Mouse (Mus musculus): ENCODE data around the gene Zbtb40.

Gene Zbtb40

DNA sequence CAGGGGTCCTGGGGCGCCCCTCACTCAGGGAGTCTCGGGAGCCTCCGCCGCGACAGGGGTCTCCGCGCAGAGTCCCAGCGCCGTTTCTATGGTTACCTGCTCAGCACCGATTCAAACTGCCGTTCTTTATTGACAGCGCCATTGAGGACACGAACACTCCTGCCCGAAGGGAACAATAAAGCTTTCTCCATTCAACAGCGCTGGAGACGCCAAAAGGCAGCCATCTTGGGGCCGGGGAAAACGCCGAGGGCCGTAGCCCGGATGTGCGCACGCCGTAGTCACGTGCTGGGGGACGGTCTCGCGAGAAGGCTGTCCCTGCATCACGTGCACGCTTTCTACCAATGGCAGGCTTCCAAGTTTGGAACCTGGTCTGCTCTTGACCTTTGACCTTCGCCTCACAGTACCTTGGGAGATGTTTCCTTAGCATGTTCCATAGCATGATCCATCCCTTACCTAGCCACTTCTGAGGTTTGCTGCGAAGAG, at the start of gene Zbtb40:
Zbtb40 (minus strand) TSS at position 252 of the 483 bp plus-strand sequence.
- no peaks in the 10 kb centered on the region for H3K36me3 ChIP-seq (ENCODE audit: control insufficient read depth, insufficient read depth, low read length, poor library complexity, severe bottlenecking)

GRCm38 (mm10) chr4:137097984-137098327, 49.4 kb upstream of the Zbtb40 start:
- DNase-seq (ENCODE audit: low read depth, low spot score): no peak
- H3K27me3 ChIP-seq (ENCODE audit: control insufficient read depth, insufficient read depth, low read length, poor library complexity, severe bottlenecking): no peaks in the 10 kb centered on the region
- H3K36me3 ChIP-seq (ENCODE audit: control insufficient read depth, insufficient read depth, low read length, poor library complexity, severe bottlenecking): no peaks in the 10 kb centered on the region

More for the DNA sequence above, at the start of gene Zbtb40:
- DNase-seq (ENCODE audit: low read depth, low spot score): peak; percentile 96
- H3K27me3 ChIP-seq (ENCODE audit: control insufficient read depth, insufficient read depth, low read length, poor library complexity, severe bottlenecking): no peaks in the 10 kb centered on the region

DNA sequence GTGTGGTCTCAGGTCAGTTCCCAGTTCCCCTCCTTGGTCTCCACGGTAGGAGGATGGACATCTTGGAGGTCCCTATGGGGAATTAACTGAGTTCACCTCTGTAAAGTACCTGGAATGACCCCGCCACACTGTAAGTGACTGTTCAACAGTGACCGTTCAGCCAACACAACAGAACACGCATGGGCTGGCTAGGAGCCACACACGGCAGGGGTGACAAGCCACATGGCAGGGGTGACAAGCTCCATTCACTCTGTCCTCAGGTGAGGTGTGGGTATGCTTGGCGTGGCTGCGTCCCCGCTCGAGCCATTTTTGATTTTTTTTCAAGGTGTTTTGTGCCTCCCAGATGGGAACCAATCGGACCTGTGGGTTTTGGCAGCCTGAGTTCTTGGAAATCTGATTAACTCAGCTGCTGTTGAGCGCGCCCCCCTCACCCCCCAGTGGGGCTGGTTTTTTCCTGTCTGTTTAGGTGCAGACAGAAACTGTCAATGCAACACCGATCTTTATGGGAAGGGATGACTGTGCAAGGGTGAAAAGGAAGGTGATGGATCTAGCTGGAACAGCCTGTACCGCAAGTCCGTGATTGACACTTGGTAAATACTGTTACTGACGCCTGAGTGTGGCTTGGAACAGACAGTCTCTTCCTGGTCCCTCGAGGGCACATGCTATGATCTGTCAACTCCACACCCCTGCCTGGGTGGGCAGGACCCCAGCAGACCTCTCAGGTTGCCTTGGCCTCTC, 48.8 kb upstream of the Zbtb40 start:
- H3K36me3 ChIP-seq (ENCODE audit: control insufficient read depth, insufficient read depth, low read length, poor library complexity, severe bottlenecking): no peaks in the 10 kb centered on the region
- no peak for DNase-seq (ENCODE audit: low read depth, low spot score)
- no peaks in the 10 kb centered on the region for H3K27me3 ChIP-seq (ENCODE audit: control insufficient read depth, insufficient read depth, low read length, poor library complexity, severe bottlenecking)

GRCm38 (mm10) chr4:137096353-137096752, 47.8 kb upstream of the Zbtb40 start:
- Histone ChIP-seq H3K27me3 (ENCODE audit: control insufficient read depth, insufficient read depth, low read length, poor library complexity, severe bottlenecking) (no peaks in the 10 kb centered on the region), H3K36me3 (ENCODE audit: control insufficient read depth, insufficient read depth, low read length, poor library complexity, severe bottlenecking) (no peaks in the 10 kb centered on the region)
- DNase-seq (ENCODE audit: low read depth, low spot score): no peak

DNA sequence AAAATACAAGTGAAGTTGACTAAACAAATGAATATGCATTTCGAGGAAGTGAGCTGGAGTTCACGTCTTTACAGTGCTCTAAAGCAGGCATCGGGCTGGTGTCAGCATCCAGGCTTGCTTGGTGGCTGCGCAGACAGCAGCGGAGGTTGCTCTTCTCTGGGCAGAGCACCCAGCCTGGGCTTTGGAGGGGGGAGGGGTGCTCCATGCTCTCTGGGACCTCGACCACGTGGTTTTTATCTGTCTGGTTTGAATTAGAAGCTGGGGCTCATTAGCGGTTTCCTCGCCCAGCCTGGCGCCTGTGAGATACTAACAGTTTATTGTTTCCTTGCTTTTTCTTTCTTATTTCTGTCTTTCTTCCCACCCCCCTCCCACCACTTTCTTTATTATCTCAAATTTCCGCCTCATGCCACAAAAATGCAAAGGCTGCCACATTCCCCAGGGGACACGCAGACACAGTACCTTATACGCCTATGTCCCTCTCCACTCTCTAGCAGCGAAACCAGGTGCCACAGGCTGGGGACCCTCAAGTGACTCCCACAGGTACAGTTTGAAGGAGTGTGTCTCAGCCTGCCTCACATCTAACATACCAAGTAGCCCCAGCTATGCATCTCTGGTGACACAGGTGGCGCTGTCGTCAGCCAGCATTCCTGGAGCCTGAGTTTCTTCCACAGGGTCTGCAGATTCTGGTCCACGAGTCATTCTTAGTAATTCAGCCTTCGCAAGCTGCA, 36.6 kb upstream of the Zbtb40 start:
- Histone ChIP-seq H3K27me3 (ENCODE audit: control insufficient read depth, insufficient read depth, low read length, poor library complexity, severe bottlenecking) (no peaks in the 10 kb centered on the region), H3K36me3 (ENCODE audit: control insufficient read depth, insufficient read depth, low read length, poor library complexity, severe bottlenecking) (no peaks in the 10 kb centered on the region)
- no peak for DNase-seq (ENCODE audit: low read depth, low spot score)

GRCm38 (mm10) chr4:137082866-137083265, 34.3 kb upstream of the Zbtb40 start:
- no peaks in the 10 kb centered on the region for H3K27me3 ChIP-seq (ENCODE audit: control insufficient read depth, insufficient read depth, low read length, poor library complexity, severe bottlenecking)
- no peak for DNase-seq (ENCODE audit: low read depth, low spot score)
- H3K36me3 ChIP-seq (ENCODE audit: control insufficient read depth, insufficient read depth, low read length, poor library complexity, severe bottlenecking): no peaks in the 10 kb centered on the region

GRCm38 (mm10) chr4:137081401-137081800, 32.8 kb upstream of the Zbtb40 start:
- Histone ChIP-seq H3K27me3 (ENCODE audit: control insufficient read depth, insufficient read depth, low read length, poor library complexity, severe bottlenecking) (no peaks in the 10 kb centered on the region), H3K36me3 (ENCODE audit: control insufficient read depth, insufficient read depth, low read length, poor library complexity, severe bottlenecking) (no peaks in the 10 kb centered on the region)
- DNase-seq (ENCODE audit: low read depth, low spot score): no peak

DNA sequence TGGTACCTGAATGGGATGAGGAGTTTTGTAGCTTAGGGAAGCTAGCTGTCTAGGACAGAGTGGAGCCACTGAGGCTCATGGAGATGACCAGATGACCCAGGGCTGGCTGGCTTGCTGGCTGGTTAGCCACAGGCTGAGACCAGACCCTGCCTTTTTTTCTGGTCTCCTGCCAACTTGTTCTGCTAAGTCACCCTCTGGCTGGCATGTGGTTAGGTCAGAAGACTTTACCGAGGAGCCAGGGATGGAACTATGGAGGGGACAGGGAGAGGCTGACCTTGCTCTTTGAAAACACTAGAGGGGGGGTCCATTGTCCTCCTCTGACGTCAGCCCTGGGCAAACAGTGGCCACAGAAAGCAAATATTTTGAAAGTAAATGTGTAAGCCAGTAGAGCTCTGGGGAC, 28.6 kb upstream of the Zbtb40 start:
- no peak for DNase-seq (ENCODE audit: low read depth, low spot score)
- no peaks in the 10 kb centered on the region for H3K27me3 ChIP-seq (ENCODE audit: control insufficient read depth, insufficient read depth, low read length, poor library complexity, severe bottlenecking)
- no peaks in the 10 kb centered on the region for H3K36me3 ChIP-seq (ENCODE audit: control insufficient read depth, insufficient read depth, low read length, poor library complexity, severe bottlenecking)

DNA sequence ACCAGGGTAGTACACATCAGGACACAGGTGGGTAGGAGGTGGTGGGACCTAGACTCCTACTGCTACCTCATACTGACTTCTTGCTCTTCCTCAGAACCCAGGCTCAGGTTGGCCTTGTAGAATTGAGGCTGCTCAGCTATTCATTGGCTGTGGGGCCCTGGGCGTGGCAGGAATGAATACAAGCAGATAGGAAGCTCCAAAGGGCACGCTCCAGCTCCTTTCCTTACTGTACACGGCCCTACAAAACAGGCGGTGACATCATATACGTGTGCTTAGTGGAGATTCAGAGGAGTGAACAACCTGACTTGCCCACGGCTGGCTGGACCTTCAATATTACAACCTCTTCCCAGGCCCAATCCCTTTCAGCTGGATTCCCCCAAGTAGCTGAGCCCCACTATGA, 22.6 kb upstream of the Zbtb40 start:
- no peak for DNase-seq (ENCODE audit: low read depth, low spot score)
- no peaks in the 10 kb centered on the region for H3K36me3 ChIP-seq (ENCODE audit: control insufficient read depth, insufficient read depth, low read length, poor library complexity, severe bottlenecking)
- H3K27me3 ChIP-seq (ENCODE audit: control insufficient read depth, insufficient read depth, low read length, poor library complexity, severe bottlenecking): no peaks in the 10 kb centered on the region

GRCm38 (mm10) chr4:137068491-137068890, 19.9 kb upstream of the Zbtb40 start:
- H3K27me3 ChIP-seq (ENCODE audit: control insufficient read depth, insufficient read depth, low read length, poor library complexity, severe bottlenecking): no peaks in the 10 kb centered on the region
- no peaks in the 10 kb centered on the region for H3K36me3 ChIP-seq (ENCODE audit: control insufficient read depth, insufficient read depth, low read length, poor library complexity, severe bottlenecking)
- DNase-seq (ENCODE audit: low read depth, low spot score): peak; percentile 51

GRCm38 (mm10) chr4:137065846-137066245, 17.2 kb upstream of the Zbtb40 start:
- no peaks in the 10 kb centered on the region for H3K27me3 ChIP-seq (ENCODE audit: control insufficient read depth, insufficient read depth, low read length, poor library complexity, severe bottlenecking)
- no peaks in the 10 kb centered on the region for H3K36me3 ChIP-seq (ENCODE audit: control insufficient read depth, insufficient read depth, low read length, poor library complexity, severe bottlenecking)
- DNase-seq (ENCODE audit: low read depth, low spot score): no peak

GRCm38 (mm10) chr4:137054932-137055331, 6.3 kb upstream of the Zbtb40 start:
- no peak for DNase-seq (ENCODE audit: low read depth, low spot score)
- H3K27me3 ChIP-seq (ENCODE audit: control insufficient read depth, insufficient read depth, low read length, poor library complexity, severe bottlenecking): no peaks in the 10 kb centered on the region; the same call in 1 of the 2 replicates
- H3K36me3 ChIP-seq (ENCODE audit: control insufficient read depth, insufficient read depth, low read length, poor library complexity, severe bottlenecking): no peaks in the 10 kb centered on the region

DNA sequence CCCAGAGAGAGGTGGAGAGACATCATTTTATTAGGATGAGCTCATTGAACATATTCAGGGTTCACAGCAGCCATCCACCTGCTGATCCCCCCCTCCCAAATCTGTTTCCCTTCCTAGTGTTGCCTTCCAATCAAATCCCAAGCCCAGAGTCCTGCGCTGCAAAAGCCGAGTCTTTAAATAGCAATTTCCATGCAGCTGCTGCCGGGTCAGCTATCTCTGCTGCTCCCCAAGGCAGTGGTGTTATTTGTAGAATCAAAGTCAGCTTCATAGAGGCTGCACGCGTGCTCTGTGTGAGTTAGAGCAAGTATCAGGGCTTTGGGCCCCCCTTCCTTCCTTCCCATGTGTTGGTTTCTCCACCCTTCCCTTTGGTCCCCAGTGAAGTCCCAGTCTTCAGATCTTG, 5.2 kb upstream of the Zbtb40 start:
- Histone ChIP-seq H3K27me3 (ENCODE audit: control insufficient read depth, insufficient read depth, low read length, poor library complexity, severe bottlenecking) (no peaks in the 10 kb centered on the region; the same call in 1 of the 2 replicates), H3K36me3 (ENCODE audit: control insufficient read depth, insufficient read depth, low read length, poor library complexity, severe bottlenecking) (no peaks in the 10 kb centered on the region)
- DNase-seq (ENCODE audit: low read depth, low spot score): no peak

GRCm38 (mm10) chr4:137047840-137048549, 606 bp downstream of the Zbtb40 start:
- Histone ChIP-seq H3K27me3 (ENCODE audit: control insufficient read depth, insufficient read depth, low read length, poor library complexity, severe bottlenecking) (no peaks in the 10 kb centered on the region), H3K36me3 (ENCODE audit: control insufficient read depth, insufficient read depth, low read length, poor library complexity, severe bottlenecking) (no peaks in the 10 kb centered on the region)
- DNase-seq (ENCODE audit: low read depth, low spot score): peak; percentile 34

DNA sequence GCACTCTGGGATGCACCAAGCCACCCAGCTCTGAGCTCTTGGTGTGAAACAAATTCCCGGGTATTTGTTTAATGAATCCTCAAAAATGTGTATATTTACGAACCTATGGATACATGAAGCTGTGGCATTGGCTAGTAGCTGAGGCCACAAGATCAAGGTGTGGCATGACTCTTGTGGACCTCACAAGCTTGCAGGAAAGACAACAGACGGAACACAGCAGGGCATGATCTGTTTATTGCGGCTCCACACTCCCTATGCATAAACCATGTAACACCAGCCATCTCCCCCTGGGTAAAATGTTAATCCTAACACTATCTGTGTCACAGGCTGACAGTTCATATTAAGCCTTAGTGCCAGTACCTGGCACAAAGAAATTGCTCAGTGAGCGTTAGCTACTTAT, 2.5 kb downstream of the Zbtb40 start:
- H3K36me3 ChIP-seq (ENCODE audit: control insufficient read depth, insufficient read depth, low read length, poor library complexity, severe bottlenecking): no peaks in the 10 kb centered on the region
- H3K27me3 ChIP-seq (ENCODE audit: control insufficient read depth, insufficient read depth, low read length, poor library complexity, severe bottlenecking): no peaks in the 10 kb centered on the region
- DNase-seq (ENCODE audit: low read depth, low spot score): no peak

Measured in splenic B cell, adult 2 months (primary cell).